Mouse (Mus musculus): ENCODE results near the gene Rhov.

DNA sequence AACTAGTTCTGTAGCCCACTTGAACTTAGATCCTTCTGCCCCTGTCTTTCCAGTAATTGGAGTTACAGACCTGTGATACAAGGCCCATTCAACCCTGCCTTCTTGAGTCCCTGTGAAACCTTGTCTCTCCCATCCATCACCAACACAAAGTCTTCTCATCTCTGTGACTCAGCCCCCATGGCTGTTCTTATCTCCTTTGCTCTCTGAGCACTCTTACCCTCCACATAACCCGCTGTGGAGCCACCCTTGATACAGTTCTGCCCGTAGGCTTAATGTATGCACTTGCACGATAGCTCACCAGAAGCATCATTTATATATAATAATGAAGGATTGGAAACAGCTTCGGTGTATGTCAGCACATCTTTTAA is 30.3 kb downstream of the Rhov start:
- TF ChIP-seq CTCF (IDR thresholded peaks at IDR 0.05; ENCODE audit: control insufficient read depth, insufficient read depth, low read length), result no peak
- TF ChIP-seq POLR2A (IDR thresholded peaks at IDR 0.05; ENCODE audit: borderline replicate concordance, control insufficient read depth, low read depth, low read length), result no peak
